Mouse (Mus musculus): ENCODE results near the gene Prrc2a.

DNA sequence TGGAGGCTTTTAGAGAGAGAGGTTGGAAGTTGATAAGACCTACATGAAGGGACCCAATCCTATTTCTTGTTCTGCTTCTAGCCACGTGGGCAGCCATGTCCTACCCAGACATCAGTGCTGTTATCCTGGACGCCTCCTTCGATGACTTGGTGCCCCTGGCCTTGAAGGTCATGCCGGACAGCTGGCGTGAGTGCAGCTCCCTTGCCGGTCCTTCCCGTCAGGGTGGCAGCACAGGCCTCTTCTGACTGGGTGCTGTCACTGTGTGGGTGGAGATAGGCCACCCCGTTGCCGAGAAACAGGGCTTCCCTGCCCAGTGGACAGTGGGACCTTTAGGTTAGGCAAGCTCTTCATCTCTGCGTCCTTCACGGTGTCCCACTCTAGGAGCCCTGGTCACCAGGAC is 63.5 kb downstream of the Prrc2a start:
- no peak for TF ChIP-seq CTCF (IDR thresholded peaks at IDR 0.05; ENCODE audit: borderline replicate concordance, extremely low read depth, insufficient read depth, insufficient read length)
- TF ChIP-seq POLR2A (IDR thresholded peaks at IDR 0.05; ENCODE audit: borderline replicate concordance, extremely low read depth, insufficient read depth, insufficient read length, poor library complexity, severe bottlenecking), result no peak
